Comparison of ENCODE assay signal across 15 mouse cellular contexts in the genomic region with DNA sequence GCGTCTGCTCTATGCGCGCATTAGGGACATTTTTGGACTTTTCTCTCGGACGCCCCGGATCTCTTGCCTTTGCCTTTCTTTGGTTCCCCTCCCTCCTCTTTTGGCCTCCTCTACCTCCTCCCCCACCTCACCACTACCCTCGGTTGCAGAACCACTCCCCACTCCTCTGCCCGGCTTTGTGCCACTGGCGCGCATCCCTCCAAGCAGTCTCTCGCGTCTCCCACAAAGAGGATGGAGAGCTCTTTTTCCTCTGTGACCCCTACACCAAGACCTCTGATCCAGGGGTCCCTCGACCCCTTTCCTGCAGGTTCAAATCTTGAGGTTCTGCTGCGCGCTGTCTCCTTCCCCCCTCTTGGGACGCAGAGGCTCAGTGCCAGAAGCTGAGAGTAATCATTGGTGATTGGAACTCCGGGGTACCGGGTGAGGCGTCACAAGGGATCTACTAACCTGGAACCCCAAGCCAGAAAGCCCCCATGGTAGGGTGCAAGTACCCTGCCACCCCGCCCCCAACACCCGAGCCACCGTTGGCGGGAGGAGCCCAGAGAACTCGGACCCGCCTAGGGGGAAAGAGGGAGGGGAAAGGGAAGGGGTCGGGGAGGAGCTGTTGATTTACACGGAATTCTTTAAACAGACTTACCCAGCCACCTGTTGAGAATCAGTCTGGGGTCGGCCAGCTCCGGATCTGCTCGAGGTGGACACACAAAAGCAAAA. TPM values are rescaled to one million over a fixed set of nuclear protein-coding genes. Genes with fewer than 3 reads are reported as not detected.
DNase-seq lines count a peak whose midpoint lies in the region; ATAC-seq lines count a peak whose summit lies in the region.
"Had no signal": no experiment of that assay in that cellular context is flagged by ENCODE, and none has a peak within 500 bp of the region (broad histone marks: within the 10 kb centered on the region; RNA-seq: fewer than 3 reads in every experiment).

No protein-coding gene starts in this region.

- WGBS in forebrain, embryonic 12.5 days = under 1% methylated on average over 30 of the region's 30 CpGs
- WGBS in midbrain, embryonic 11.5 days = under 1% methylated on average over 30 of the region's 30 CpGs

- H3K4me2 ChIP-seq in forebrain, embryonic 12.5 days = peak overlapping the region; percentile 69
- peak overlapping the region; percentile 34; the same call in 1 of the 2 replicates for H3K4me2 ChIP-seq in midbrain, embryonic 11.5 days

- H3K36me3 ChIP-seq in forebrain, embryonic 12.5 days (replicated peaks) = no peaks in the 10 kb centered on the region
- no peaks in the 10 kb centered on the region for H3K36me3 ChIP-seq in midbrain, embryonic 11.5 days (ENCODE audit: control insufficient read depth, insufficient read depth, low read length)

- H3K9ac ChIP-seq in forebrain, embryonic 12.5 days = peak overlapping the region; percentile 57
- H3K9ac ChIP-seq in midbrain, embryonic 11.5 days (ENCODE audit: low read length) = no peak overlapping the region

- H3K27me3 ChIP-seq in forebrain, embryonic 12.5 days = peaks cover 99% of the 10 kb centered on the region
- peaks cover 100% of the 10 kb centered on the region for H3K27me3 ChIP-seq in midbrain, embryonic 11.5 days (ENCODE audit: control insufficient read depth, insufficient read depth, low read length)

- H3K4me1 ChIP-seq in forebrain, embryonic 12.5 days = peaks cover 60% of the 10 kb centered on the region
- H3K4me1 ChIP-seq in midbrain, embryonic 11.5 days (ENCODE audit: control insufficient read depth, insufficient read depth, low read length) = peaks cover 22% of the 10 kb centered on the region

- H3K4me3 ChIP-seq in forebrain, embryonic 12.5 days (replicated peaks) = peak overlapping the region; percentile 43
- H3K4me3 ChIP-seq in midbrain, embryonic 11.5 days (ENCODE audit: low read depth, low read length) = peak overlapping the region; percentile 13
- H3K4me3 ChIP-seq: erythroblast, embryonic 14.5 days had no signal

- peak overlapping the region; percentile 95 for H3K27ac ChIP-seq in forebrain, embryonic 12.5 days
- H3K27ac ChIP-seq in midbrain, embryonic 11.5 days (ENCODE audit: low read depth, low read length) = no peak overlapping the region
- H3K27ac ChIP-seq: stomach, postnatal 0 days had no signal

- DNase-seq in embryo, embryonic 10.5 days (ENCODE audit: low spot score) = peak; percentile 15
- no peak for DNase-seq in embryo, embryonic 9.5 days (ENCODE audit: extremely low spot score)
- peak; percentile 88 for DNase-seq in Muller cell, postnatal 12 days (ENCODE audit: inconsistent ontology term)
- DNase-seq in midbrain, embryonic 11.5 days (ENCODE audit: low spot score, missing footprints) = peak; percentile 93
- no peak for DNase-seq in frontal cortex, postnatal 14 days (ENCODE audit: low spot score in 2 of 2)
- DNase-seq in kidney, adult 9 months = no peak
- DNase-seq in cerebellum, adult 8-10 months = no peak
- DNase-seq: cerebellum, postnatal 10 days; gastrocnemius, postnatal 10 days; kidney, adult 11 months had no signal

- no peaks in the 10 kb centered on the region for H3K9me3 ChIP-seq in forebrain, embryonic 12.5 days
- no peaks in the 10 kb centered on the region for H3K9me3 ChIP-seq in midbrain, embryonic 11.5 days (ENCODE audit: control insufficient read depth, low read length)

- ATAC-seq in forebrain, embryonic 12.5 days (ENCODE audit: low FRiP score) = no peak
- no peak for ATAC-seq in midbrain, embryonic 11.5 days (ENCODE audit: low FRiP score)

RNA-seq across cellular contexts. Expression of gene Six3, which starts 0.8 kb away (rescaled TPM):
- polyA plus RNA-seq in forebrain, embryonic 12.5 days (2016; fragmentation: Nextera tagmentation; extraction: Ambion mirVana) = 26.1 and 27.4 TPM in 2 replicates
- polyA plus RNA-seq in midbrain, embryonic 11.5 days (2014; fragmentation: Nextera tagmentation; extraction: Ambion mirVana) = 6.7 and 10.7 TPM in 2 replicates
- polyA plus RNA-seq: erythroblast, embryonic 14.5 days; heart, postnatal 0 days; lung, embryonic 16.5 days; stomach, postnatal 0 days had no signal

Comparison
In these comparisons a context has a peak if more than half of its experiments do, and no peak if none do; other contexts are left out.
1. DNase-seq: peak in embryo, embryonic 10.5 days (single experiment), Muller cell, postnatal 12 days (single experiment) and midbrain, embryonic 11.5 days (single experiment); none in embryo, embryonic 9.5 days (single experiment), frontal cortex, postnatal 14 days (0 of 2), kidney, adult 9 months (single experiment) and cerebellum, adult 8-10 months (single experiment).